Mouse (Mus musculus): ENCODE measurements around the gene Rfc4.

Rfc4 gene

DNA sequence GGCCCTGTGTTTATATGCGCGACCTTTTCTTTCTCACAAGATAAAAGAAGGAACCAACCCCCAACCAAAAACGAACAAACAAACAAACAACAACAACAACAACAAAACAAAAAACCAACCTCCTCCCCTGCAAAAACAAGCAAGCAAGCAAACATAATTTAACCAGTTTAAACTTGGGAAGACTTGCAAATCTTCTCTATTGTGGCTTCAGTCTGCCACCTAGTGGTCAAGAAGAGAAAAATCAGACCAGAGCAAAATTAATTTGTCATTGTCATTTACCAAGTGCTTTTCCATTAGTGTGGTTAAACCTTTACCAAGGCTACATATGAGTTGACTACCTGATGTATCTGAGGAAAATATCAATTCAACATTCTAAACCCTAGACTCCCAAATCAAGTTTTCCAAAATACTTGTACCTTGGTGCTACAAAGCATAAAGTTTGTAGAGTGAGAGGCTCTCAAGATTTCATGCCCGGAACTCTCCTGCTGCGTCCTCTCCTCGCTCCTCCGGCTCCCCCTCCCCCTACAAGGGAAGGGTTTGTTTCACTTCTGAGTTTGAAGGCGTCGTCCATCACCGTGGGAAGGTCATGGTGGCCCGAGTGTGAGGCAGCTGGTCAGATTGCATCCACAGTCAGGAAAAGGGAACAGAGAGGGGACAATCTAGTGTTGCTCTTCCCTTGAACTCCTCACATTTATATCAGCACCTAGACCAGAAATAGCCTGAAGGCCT is 8.0 kb upstream of the Rfc4 start:
- no peak for DNase-seq (ENCODE audit: low spot score)

DNA sequence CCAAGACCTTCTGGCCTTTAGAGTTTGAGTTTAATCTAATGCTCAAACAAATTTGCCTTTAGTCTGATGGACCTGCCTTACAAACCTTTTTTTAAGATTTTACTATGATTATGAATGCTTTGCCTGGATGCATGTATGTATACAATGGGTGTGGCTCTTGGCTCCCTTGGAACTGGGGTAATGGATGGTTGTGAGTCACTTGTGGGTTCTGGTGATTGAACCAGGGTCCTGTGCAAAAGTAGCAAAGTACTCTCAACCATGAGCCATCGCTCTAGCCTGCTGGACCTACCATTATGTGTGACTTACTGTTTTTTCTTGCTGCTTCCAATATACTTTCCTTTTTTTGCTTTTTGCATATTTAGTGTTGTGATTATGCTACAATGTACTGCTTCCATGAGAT is 4.8 kb upstream of the Rfc4 start:
- no peak for DNase-seq (ENCODE audit: low spot score)

GRCm38 (mm10) chr16:23130303-23130702 is 2.8 kb upstream of the Rfc4 start:
- no peak for DNase-seq (ENCODE audit: low spot score)

GRCm38 (mm10) chr16:23127311-23127672 is 245 bp downstream of the Rfc4 start:
- DNase-seq (ENCODE audit: low spot score) = no peak

GRCm38 (mm10) chr16:23124398-23124797 is 3.1 kb downstream of the Rfc4 start:
- no peak for DNase-seq (ENCODE audit: low spot score)

DNA sequence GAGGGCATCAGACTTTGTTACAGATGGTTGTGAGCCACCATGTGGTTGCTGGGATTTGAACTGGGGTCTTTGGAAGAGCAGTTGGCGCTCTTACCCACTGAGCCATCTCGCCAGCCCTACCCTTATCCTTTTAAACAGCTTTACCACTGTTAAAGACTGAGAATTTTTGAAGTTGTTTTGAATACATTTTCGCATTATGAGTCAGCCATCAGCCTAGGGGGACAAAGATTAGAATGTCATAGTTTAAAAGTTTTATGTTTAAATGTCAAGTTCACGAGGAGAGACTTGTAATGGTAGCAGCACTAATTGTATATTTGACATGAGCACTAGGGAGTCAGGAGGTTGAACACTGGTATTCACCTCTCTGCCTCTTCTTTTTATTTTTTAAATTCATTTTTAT is 4.4 kb downstream of the Rfc4 start:
- no peak for DNase-seq (ENCODE audit: low spot score)

- DNase-seq (ENCODE audit: low spot score) = no peak
These were observed 5.1 kb downstream of the Rfc4 start for GRCm38 (mm10) chr16:23122446-23122845.

GRCm38 (mm10) chr16:23117173-23117572 is 10.4 kb downstream of the Rfc4 start:
- no peak for DNase-seq (ENCODE audit: low spot score)

DNA sequence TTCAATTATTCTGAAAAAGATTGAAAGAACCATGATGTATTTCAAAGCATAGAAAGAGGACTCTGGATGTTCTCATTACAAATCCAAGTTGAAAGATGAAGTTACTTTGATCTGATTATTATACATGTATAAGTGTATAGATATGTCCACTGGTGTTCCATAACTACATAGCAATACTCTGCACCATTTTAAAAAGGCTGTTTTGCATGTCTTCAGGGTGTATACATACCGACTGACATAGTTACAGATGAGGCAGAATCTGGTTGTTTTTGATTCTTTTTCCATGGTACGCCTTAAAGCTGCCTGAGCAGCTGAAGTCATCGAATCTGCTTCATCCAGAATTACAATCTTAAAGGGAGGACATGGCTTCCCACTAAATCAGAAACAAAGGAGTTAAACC is 12.1 kb downstream of the Rfc4 start:
- DNase-seq (ENCODE audit: low spot score) = no peak

DNA sequence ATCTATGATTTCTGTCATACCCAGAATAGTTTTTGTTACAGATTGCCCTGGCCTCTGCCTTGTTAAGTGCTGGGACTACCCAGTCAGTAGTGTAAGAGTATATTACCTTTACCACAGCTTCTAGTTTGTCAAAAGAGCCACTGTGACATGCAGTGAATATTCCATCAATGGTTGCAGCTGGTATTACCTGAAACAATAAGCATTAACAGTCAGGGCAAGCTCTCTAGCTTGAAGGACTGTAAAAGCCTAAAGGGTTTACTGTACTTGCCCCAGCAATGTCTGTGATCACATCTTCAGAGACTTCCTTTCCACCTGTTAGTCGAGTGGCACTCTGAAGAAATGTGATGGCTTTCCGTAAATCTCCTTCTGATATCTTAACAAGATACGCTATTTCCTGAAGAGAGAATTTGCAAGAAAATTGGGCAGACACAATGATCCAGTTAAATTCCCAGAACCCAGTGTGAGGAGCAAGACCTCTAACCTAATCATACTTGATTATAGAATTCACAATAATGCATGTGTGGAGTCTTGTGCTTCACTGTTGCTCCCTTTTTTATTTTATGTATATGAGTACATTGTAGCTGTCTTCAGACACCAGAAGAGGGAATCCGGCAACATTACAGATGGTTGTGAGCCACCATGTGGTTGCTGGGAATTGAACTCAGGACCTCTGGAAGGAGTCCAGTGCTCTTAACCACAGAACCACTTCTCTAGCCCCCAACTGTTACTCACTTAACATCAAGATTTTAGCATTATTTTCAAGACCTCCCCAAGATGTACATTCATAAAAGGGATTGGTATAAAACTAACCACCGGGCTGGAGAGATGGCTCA is 13.0 kb downstream of the Rfc4 start:
- DNase-seq (ENCODE audit: low spot score) = no peak

GRCm38 (mm10) chr16:23113903-23114302 is 13.6 kb downstream of the Rfc4 start:
- DNase-seq (ENCODE audit: low spot score) = no peak

DNA sequence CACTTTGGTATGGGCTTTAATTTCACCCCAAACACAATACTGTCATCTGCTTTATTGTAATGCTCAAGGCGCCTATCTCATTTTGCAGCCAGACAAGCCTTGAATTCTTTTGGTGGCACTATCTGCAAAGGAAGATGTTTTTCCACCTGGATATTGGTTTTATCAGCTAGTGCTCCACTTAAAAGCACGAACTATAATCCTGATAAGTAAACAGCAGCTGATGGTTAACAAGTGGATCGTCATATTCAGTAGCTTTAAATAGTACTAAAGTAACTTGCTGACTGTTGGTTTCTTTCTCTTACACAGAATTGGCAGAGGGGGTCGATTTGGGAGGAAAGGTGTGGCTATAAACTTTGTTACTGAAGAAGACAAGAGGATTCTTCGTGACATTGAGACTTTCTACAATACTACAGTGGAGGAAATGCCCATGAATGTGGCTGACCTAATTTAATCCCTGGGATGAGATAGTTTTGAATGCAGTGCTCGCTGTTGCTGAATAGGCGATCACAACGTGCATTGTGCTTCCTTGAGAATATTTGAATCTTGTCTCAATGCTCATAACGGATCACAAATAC is 14.6 kb downstream of the Rfc4 start:
- DNase-seq (ENCODE audit: low spot score) = no peak

GRCm38 (mm10) chr16:23112348-23112747 is 15.2 kb downstream of the Rfc4 start:
- DNase-seq (ENCODE audit: low spot score) = no peak

DNA sequence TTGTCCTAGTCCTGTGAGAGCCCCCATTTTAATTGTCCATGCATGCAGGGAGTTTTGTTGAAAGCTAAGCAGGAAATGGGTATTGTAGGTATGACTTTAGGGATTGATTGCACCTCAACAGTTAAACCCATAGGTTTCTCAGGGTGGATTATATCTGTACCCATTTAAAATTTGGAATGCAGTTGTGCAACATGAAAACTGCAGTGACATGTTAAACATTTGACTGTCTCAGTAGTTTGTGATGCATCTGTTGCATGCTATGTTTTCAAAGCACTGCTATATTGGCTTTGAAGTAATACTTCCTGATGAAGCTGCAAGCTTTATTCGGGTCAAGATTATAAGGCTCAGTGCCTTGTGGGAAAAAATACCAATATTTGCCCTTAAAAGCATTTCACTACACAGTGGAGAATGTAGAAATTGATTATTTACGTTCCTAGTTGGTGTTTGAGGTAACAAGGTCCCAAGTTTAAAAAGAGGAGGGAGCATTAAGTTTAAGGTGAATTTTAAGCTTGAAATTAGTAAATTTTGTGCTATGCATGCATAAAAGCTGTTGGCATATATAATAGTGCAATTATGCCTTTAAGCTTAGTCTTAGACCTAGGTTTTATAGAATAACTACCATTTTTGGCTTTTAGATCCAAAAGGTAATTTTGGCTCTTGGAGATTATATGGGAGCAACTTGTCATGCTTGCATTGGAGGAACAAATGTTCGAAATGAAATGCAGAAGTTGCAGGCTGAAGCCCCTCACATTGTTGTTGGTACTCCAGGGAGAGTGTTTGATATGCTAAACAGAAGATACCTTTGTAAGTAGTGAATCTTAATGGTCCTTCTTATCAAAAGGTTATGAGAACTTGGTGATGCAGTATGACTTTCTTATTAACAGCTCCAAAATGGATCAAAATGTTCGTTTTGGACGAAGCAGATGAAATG is 17.9 kb downstream of the Rfc4 start:
- DNase-seq (ENCODE audit: low spot score) = no peak

GRCm38 (mm10) chr16:23108943-23109342 is 18.6 kb downstream of the Rfc4 start:
- DNase-seq (ENCODE audit: low spot score) = no peak

DNA sequence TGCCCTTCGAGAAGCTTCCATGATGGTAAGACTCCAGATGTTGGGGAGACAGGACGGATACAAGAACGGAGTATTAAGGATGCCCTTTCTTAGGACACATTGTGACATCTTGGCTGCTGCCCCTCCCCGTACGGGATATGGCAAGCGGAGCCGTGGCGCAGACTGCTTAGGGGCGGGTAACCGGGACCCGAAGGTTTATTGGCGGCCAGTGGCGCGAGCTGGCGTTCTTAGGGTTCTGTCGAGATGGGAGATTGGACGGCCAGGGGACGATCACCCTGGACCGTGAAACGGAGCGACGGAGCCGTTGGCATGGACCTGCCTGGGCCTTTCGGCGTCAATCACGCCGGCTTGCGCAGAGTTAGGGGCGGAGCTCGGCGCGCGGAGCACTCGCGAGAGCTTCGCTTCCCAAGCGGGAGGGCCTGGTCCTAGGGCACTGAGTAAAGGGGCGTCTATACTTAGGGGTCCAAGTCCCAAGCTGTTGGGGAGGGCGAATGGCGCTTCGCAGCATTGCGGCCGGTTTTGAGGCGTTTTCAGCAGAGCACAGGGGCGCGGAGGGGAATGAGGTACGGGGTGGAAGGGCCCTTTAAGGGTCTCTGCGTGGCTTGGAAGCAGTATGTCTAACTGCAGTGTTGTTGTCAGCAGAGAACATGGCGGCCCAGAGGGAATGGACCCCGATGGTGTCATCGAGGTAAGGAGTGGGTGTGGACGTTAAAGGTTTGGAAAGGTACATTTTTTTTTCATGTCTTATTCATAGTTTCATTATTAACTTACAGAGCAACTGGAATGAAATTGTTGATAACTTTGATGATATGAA is 19.4 kb downstream of the Rfc4 start:
- peak; percentile 90 for DNase-seq (ENCODE audit: low spot score)

DNA sequence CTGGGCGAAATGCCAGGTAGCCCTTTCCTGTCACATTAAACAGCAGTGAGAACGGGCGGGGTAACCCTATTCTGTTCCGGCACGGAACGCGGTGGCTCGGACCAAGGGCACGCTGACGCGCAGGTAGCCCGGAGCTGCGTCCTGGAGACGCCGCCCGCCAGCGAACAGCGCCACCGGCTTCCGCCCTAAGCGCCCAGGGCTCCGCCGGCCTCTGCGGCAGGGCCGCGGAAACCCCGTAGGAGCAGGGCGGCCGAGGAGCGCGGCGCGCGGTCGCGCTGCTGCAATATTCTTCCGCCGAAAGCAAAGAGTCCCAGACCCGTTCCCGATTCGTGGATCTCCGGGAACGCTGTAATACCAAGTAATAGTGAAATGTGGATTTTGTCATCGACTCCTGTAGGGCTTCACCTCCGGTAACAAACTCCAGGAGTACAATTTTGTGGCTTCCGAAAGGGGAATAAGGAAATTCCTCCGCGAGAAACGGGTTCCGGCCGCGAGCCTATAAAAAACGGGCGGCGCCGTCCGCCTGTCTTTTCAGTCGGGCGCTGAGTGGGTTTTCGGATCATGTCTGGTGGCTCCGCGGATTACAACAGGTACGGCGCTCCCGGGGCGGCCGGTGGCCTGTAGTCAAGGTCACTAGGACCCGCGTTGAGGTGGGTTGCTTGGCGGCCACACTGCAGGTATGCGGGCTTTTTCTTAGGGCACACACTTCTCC is 20.1 kb downstream of the Rfc4 start, which contains the start of gene Eif4a2:
Eif4a2 (plus strand) TSS at position 214 of the 712 bp plus-strand sequence.
- DNase-seq (ENCODE audit: low spot score) = peak; percentile 95

GRCm38 (mm10) chr16:23106121-23106520 is 21.4 kb downstream of the Rfc4 start:
- no peak for DNase-seq (ENCODE audit: low spot score)

DNA sequence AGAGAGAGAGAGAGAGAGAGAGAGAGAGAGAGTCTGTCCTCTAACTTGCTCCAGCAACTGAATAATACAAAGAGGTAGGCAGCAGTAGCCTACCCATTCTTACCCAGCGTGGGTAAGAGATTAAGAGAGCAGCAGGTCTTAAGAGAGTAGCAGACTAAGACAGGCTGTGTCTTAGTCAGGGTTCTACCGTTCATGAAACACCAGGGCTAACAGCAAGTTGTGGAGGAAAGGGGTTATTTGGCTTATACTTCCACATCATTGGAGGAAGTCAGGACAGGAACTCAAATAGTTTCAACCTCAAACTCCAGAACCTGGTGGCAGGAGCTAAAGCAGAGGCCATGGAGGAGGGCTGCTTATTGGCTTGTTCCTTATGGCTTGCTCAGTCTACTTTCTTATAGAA is 23.7 kb downstream of the Rfc4 start:
- DNase-seq (ENCODE audit: low spot score) = no peak

- peak; percentile 59 for DNase-seq (ENCODE audit: low spot score)
These were observed 24.3 kb downstream of the Rfc4 start for GRCm38 (mm10) chr16:23103038-23103745.

All from testis, postnatal 10 days (tissue).